Mouse (Mus musculus) embryonic facial prominence, embryonic 10.5 days (tissue): Measurements from ENCODE around the gene Sh3gl1. TPM values are rescaled to one million over a fixed set of nuclear protein-coding genes. Genes with fewer than 3 reads are reported as not detected.
"Not testable (repeated sequence)": the region's sequence is repeated elsewhere in the genome, so short reads cannot be mapped to it uniquely, and the experiment has no call there.

Source experiments
- DNase-seq: peaks from one replicate; pipeline ENCODE4 v3.0.0-alpha.2; 2017; ENCODE audit warnings: low spot score
- H3K27ac ChIP-seq: fragments of 300-500 bp; sonication (generic); replicated peaks from 2 replicates; pipeline ENCODE4 v1.5.1; 2016; ENCODE audit warnings: mild to moderate bottlenecking
- H3K27me3 ChIP-seq: fragments of 300-500 bp; sonication (generic); replicated peaks from 2 replicates; pipeline ENCODE4 v1.6.1; 2016; ENCODE audit warnings: low read depth, mild to moderate bottlenecking; ENCODE audit not compliant: poor library complexity, severe bottlenecking
- H3K36me3 ChIP-seq: fragments of 300-500 bp; sonication (generic); replicated peaks from 2 replicates; pipeline ENCODE4 v1.6.1; 2016; ENCODE audit warnings: mild to moderate bottlenecking, moderate library complexity
- H3K4me1 ChIP-seq: fragments of 300-500 bp; sonication (generic); 2 replicates; pipeline ENCODE4 v1.6.1; 2016
- H3K4me3 ChIP-seq: fragments of 300-500 bp; sonication (generic); 2 replicates; pipeline ENCODE4 v1.5.1; 2016; ENCODE audit warnings: mild to moderate bottlenecking, moderate library complexity
- H3K9me3 ChIP-seq: fragments of 300-500 bp; sonication (generic); 2 replicates; pipeline ENCODE4 v1.6.1; 2016; ENCODE audit warnings: mild to moderate bottlenecking
- WGBS: fragments of 180-500 bp; shearing (Covaris S2); methylation state at CpG from one replicate; pipeline ENCODE4 v1.1.7; 2016; 5-methylcytosine and 5-hydroxymethylcytosine counted together
- polyA plus RNA-seq: library from polyadenylated mRNA; unstranded; fragments of >200 nt; fragmentation: Nextera tagmentation; extraction: Ambion mirVana; gene quantifications from 2 replicates; pipeline ENCODE4 v1.2.1, GENCODE M21; 2016

Gene Sh3gl1
- polyA plus RNA-seq, 1 experiment from 2014 or later, result 173 TPM

GRCm38 (mm10) chr17:56066451-56066850, 30.0 kb upstream of the Sh3gl1 start:
- H3K4me3 ChIP-seq, result no peak overlapping the region
- H3K27me3 ChIP-seq, result no peaks in the 10 kb centered on the region
- H3K4me1 ChIP-seq, result no peaks in the 10 kb centered on the region
- no peaks in the 10 kb centered on the region for H3K9me3 ChIP-seq
- DNase-seq, result no peak
- H3K36me3 ChIP-seq, result peaks cover 100% of the 10 kb centered on the region
- no peak overlapping the region for H3K27ac ChIP-seq

GRCm38 (mm10) chr17:56065715-56066114, 29.3 kb upstream of the Sh3gl1 start:
- H3K4me3 ChIP-seq, H3K27me3 ChIP-seq, H3K9me3 ChIP-seq, H3K4me1 ChIP-seq, H3K27ac ChIP-seq, DNase-seq: not testable (repeated sequence)
- peaks cover 100% of the 10 kb centered on the region for H3K36me3 ChIP-seq
- 76% methylated on average over 6 of the region's 6 CpGs for WGBS

GRCm38 (mm10) chr17:56062081-56062480, 25.6 kb upstream of the Sh3gl1 start:
- Histone ChIP-seq H3K27ac (no peak overlapping the region), H3K27me3 (no peaks in the 10 kb centered on the region), H3K4me1 (no peaks in the 10 kb centered on the region), H3K4me3 (no peak overlapping the region), H3K9me3 (no peaks in the 10 kb centered on the region), H3K36me3 (peaks cover 100% of the 10 kb centered on the region)
- DNase-seq, result no peak
- 95% methylated on average over 7 of the region's 7 CpGs for WGBS

- 81% methylated on average over 11 of the region's 11 CpGs for WGBS
Measured at GRCm38 (mm10) chr17:56057381-56058120, 21.1 kb upstream of the Sh3gl1 start.

GRCm38 (mm10) chr17:56055945-56056678, 19.7 kb upstream of the Sh3gl1 start:
- Histone ChIP-seq H3K36me3 (peaks cover 98% of the 10 kb centered on the region), H3K4me1 (0 out of 2 replicates have a peak, but pooled peaks cover 2% of the 10 kb centered on the region), H3K9me3 (no peaks in the 10 kb centered on the region), H3K27me3 (no peaks in the 10 kb centered on the region), H3K27ac (no peak overlapping the region), H3K4me3 (no peak overlapping the region)
- WGBS, result 80% methylated on average over 4 of the region's 4 CpGs
- no peak for DNase-seq

More at GRCm38 (mm10) chr17:56057381-56058120, 21.1 kb upstream of the Sh3gl1 start:
- no peaks in the 10 kb centered on the region for H3K27me3 ChIP-seq
- H3K4me3 ChIP-seq, result no peak overlapping the region
- peaks cover 98% of the 10 kb centered on the region for H3K36me3 ChIP-seq
- no peaks in the 10 kb centered on the region for H3K9me3 ChIP-seq
- 0 out of 2 replicates have a peak, but pooled peaks cover 2% of the 10 kb centered on the region for H3K4me1 ChIP-seq
- DNase-seq, result no peak
- H3K27ac ChIP-seq, result no peak overlapping the region

- Histone ChIP-seq H3K27me3 (no peaks in the 10 kb centered on the region), H3K4me3 (no peak overlapping the region), H3K4me1 (0 out of 2 replicates have a peak, but pooled peaks cover 2% of the 10 kb centered on the region), H3K36me3 (peaks cover 98% of the 10 kb centered on the region), H3K9me3 (no peaks in the 10 kb centered on the region), H3K27ac (no peak overlapping the region)
- DNase-seq, result no peak
Measured at GRCm38 (mm10) chr17:56054938-56055337, 18.5 kb upstream of the Sh3gl1 start.

GRCm38 (mm10) chr17:56051369-56051768, 14.9 kb upstream of the Sh3gl1 start:
- WGBS, result 86% methylated on average over 5 of the region's 5 CpGs
- peaks cover 98% of the 10 kb centered on the region for H3K36me3 ChIP-seq
- H3K4me1 ChIP-seq, result 0 out of 2 replicates have a peak, but pooled peaks cover 2% of the 10 kb centered on the region
- H3K9me3 ChIP-seq, result no peaks in the 10 kb centered on the region
- no peaks in the 10 kb centered on the region for H3K27me3 ChIP-seq
- H3K27ac ChIP-seq, result no peak overlapping the region
- no peak overlapping the region for H3K4me3 ChIP-seq
- DNase-seq, result no peak

GRCm38 (mm10) chr17:56040857-56041163, 4.4 kb upstream of the Sh3gl1 start:
- H3K4me1 ChIP-seq, result peaks cover 21% of the 10 kb centered on the region
- H3K27me3 ChIP-seq, result no peaks in the 10 kb centered on the region
- peak overlapping the region; percentile 96 for H3K27ac ChIP-seq
- 2% methylated on average over 12 of the region's 12 CpGs for WGBS
- DNase-seq, result no peak
- no peaks in the 10 kb centered on the region for H3K9me3 ChIP-seq
- H3K36me3 ChIP-seq, result peaks cover 34% of the 10 kb centered on the region
- H3K4me3 ChIP-seq, result peak overlapping the region; percentile 89

- peak within 1 kb of the TSS; percentile 96 for H3K27ac ChIP-seq
- peaks cover 26% of the 10 kb centered on the region for H3K4me1 ChIP-seq
- peak within 1 kb of the TSS; percentile 89 for H3K4me3 ChIP-seq
- no peaks in the 10 kb centered on the region for H3K27me3 ChIP-seq
- DNase-seq, result peak; percentile 97
- peaks cover 29% of the 10 kb centered on the region for H3K36me3 ChIP-seq
- under 1% methylated on average over 68 of the region's 68 CpGs for WGBS
- H3K9me3 ChIP-seq, result no peaks in the 10 kb centered on the region
Measured at GRCm38 (mm10) chr17:56040030-56040856, 3.8 kb upstream of the Sh3gl1 start, which contains the start of gene Chaf1a. Gene Chaf1a (plus strand): TSS chr17:56040439.

GRCm38 (mm10) chr17:56039345-56039744, 2.9 kb upstream of the Sh3gl1 start:
- Histone ChIP-seq H3K27me3 (no peaks in the 10 kb centered on the region), H3K27ac (peak overlapping the region; percentile 96; the same call in 1 of the 2 replicates), H3K4me1 (peaks cover 35% of the 10 kb centered on the region), H3K4me3 (peak overlapping the region; percentile 89), H3K36me3 (peaks cover 27% of the 10 kb centered on the region), H3K9me3 (no peaks in the 10 kb centered on the region)
- WGBS, result 79% methylated on average over 4 of the region's 4 CpGs
- no peak for DNase-seq

GRCm38 (mm10) chr17:56038583-56039261, 2.3 kb upstream of the Sh3gl1 start:
- no peak for DNase-seq
- 84% methylated on average over 8 of the region's 8 CpGs for WGBS
- peaks cover 38% of the 10 kb centered on the region for H3K4me1 ChIP-seq

GRCm38 (mm10) chr17:56036901-56037287, 459 bp upstream of the Sh3gl1 start:
- H3K27me3 ChIP-seq, result no peaks in the 10 kb centered on the region
- no peak for DNase-seq
- no peaks in the 10 kb centered on the region for H3K9me3 ChIP-seq
- H3K4me1 ChIP-seq, result peaks cover 46% of the 10 kb centered on the region
- H3K36me3 ChIP-seq, result peaks cover 32% of the 10 kb centered on the region
- H3K27ac ChIP-seq, result peak overlapping the region; percentile 95
- 39% methylated on average over 13 of the region's 13 CpGs for WGBS
- H3K4me3 ChIP-seq, result peak overlapping the region; percentile 81

More at GRCm38 (mm10) chr17:56038583-56039261, 2.3 kb upstream of the Sh3gl1 start:
- Histone ChIP-seq H3K27me3 (no peaks in the 10 kb centered on the region), H3K36me3 (peaks cover 27% of the 10 kb centered on the region), H3K27ac (no peak overlapping the region), H3K9me3 (no peaks in the 10 kb centered on the region), H3K4me3 (no peak overlapping the region)
